In genomic region chr11:72411093-72411921, GRCm38 (mm10) we compare ENCODE assay signal across 8 mouse cellular contexts. TPM values are rescaled to one million over a fixed set of nuclear protein-coding genes. Genes with fewer than 3 reads are reported as not detected.
DNase-seq lines count a peak whose midpoint lies in the region; ATAC-seq and TF ChIP-seq lines count a peak whose summit lies in the region.

Smtnl2 (minus strand) TSS chr11:72411713.

- peak; percentile 46 for DNase-seq in MN1 (ENCODE audit: low spot score)
- peak; percentile 95 for DNase-seq in gastrocnemius, postnatal 14 days
- peak; percentile 76 for DNase-seq in left cerebral cortex, postnatal 4 days
- peak; percentile 85 for DNase-seq in mesoderm, embryonic 11.5 days (ENCODE audit: low read depth, low spot score)

- no peaks in the 10 kb centered on the region for H3K36me3 ChIP-seq in hindbrain, embryonic 16.5 days (ENCODE audit: control insufficient read depth, insufficient read depth, low read length)
- H3K36me3 ChIP-seq in small intestine, adult 2 months (ENCODE audit: control insufficient read depth, insufficient read depth, low read length): no peaks in the 10 kb centered on the region

- intact Hi-C loops in gastrocnemius, postnatal 14 days (cut with DNase I; ENCODE audit: low total_unique reads): loop anchor here (5.0 kb wide), 1 partner anchor 54 kb away; no protein-coding TSS in a partner anchor
- intact Hi-C loops in left cerebral cortex, postnatal 4 days (cut with DNase I): no loop called here

- no peaks in the 10 kb centered on the region for H3K9me3 ChIP-seq in hindbrain, embryonic 16.5 days (ENCODE audit: control insufficient read depth, low read length)

- peaks cover 10% of the 10 kb centered on the region for H3K27me3 ChIP-seq in hindbrain, embryonic 16.5 days (replicated peaks; ENCODE audit: control insufficient read depth, insufficient read depth, low read length)
- no peaks in the 10 kb centered on the region; the same call in 1 of the 2 replicates for H3K27me3 ChIP-seq in small intestine, adult 2 months (ENCODE audit: control insufficient read depth, insufficient read depth, low read length)

- under 1% methylated on average over 85 of the region's 86 CpGs for WGBS in hindbrain, embryonic 16.5 days
- under 1% methylated on average over 86 of the region's 86 CpGs for WGBS in small intestine, adult 2 months

- peaks cover 12% of the 10 kb centered on the region for H3K4me1 ChIP-seq in hindbrain, embryonic 16.5 days (ENCODE audit: control insufficient read depth, insufficient read depth, low read depth, low read length)
- peaks cover 7% of the 10 kb centered on the region; the same call in 1 of the 2 replicates for H3K4me1 ChIP-seq in small intestine, adult 2 months (ENCODE audit: control insufficient read depth, insufficient read depth, insufficient read length, low read length)

- peak within 1 kb of the TSS; percentile 65 for H3K4me3 ChIP-seq in hindbrain, embryonic 16.5 days (ENCODE audit: low read length)
- H3K4me3 ChIP-seq in small intestine, adult 2 months (ENCODE audit: low read depth, low read length): peak within 1 kb of the TSS; percentile 66

- H3K27ac ChIP-seq in hindbrain, embryonic 16.5 days (ENCODE audit: low read depth, low read length): peak within 1 kb of the TSS; percentile 75
- no peak within 1 kb of the TSS for H3K27ac ChIP-seq in small intestine, adult 2 months (ENCODE audit: insufficient read depth, low read depth, low read length)

- TF ChIP-seq CTCF in small intestine, adult 2 months (IDR thresholded peaks at IDR 0.05; ENCODE audit: extremely low read depth, insufficient read length, insufficient replicate concordance, low read depth, low read length): no peak

- peak within 1 kb of the TSS; percentile 73 for H3K9ac ChIP-seq in hindbrain, embryonic 16.5 days (ENCODE audit: low read depth, low read length)

- TF ChIP-seq POLR2A in small intestine, adult 2 months (IDR thresholded peaks at IDR 0.05; ENCODE audit: low read depth, low read length): no peak

- H3K4me2 ChIP-seq in hindbrain, embryonic 16.5 days (ENCODE audit: low read length): peak within 1 kb of the TSS; percentile 97

- ATAC-seq in common myeloid progenitor, adult 5-6 weeks (replicated peaks; ENCODE audit: low read depth, poor library complexity, severe bottlenecking): peak; percentile 69
- ATAC-seq in hindbrain, embryonic 16.5 days: peak; percentile 88
- no peak for ATAC-seq in activated CD4-positive, CD25-positive, alpha-beta regulatory T cell, adult 4 months

RNA-seq across cellular contexts. Expression of gene Smtnl2, which starts in this region (rescaled TPM):
- total RNA-seq in common myeloid progenitor, adult 5-6 weeks (2017): 0.23 TPM in 1 of 2 replicates, not detected in the other
- total RNA-seq in gastrocnemius, postnatal 14 days (2021): 100 to 1,000 TPM; 160 to 162 TPM
- polyA plus RNA-seq in hindbrain, embryonic 16.5 days (2015; fragmentation: Nextera tagmentation; extraction: Ambion mirVana): 12.3 and 12.4 TPM in 2 replicates
- total RNA-seq in left cerebral cortex, postnatal 4 days (2021): 1 to 10 TPM; 9.6 to 9.9 TPM
- polyA plus RNA-seq in small intestine, adult 2 months (2012; rRNA removed): 2.9 and 3.6 TPM in 2 replicates
- not detected for polyA plus RNA-seq in activated CD4-positive, CD25-positive, alpha-beta regulatory T cell, adult 4 months (2017; shearing (Covaris generic))

Comparison
In these comparisons a context has a peak if more than half of its experiments do, and no peak if none do; other contexts are left out.
1. RNA of gene Smtnl2 (total RNA-seq): 160 to 162 TPM in gastrocnemius, postnatal 14 days; 9.6 to 9.9 TPM in left cerebral cortex, postnatal 4 days and 0.23 TPM in common myeloid progenitor, adult 5-6 weeks; every median in the first group is over 10 times any median in the second.
2. Peak in ATAC-seq in common myeloid progenitor, adult 5-6 weeks; RNA of the gene not detected or under 1 TPM.
3. Peak in every context shown above with its lines, with median percentiles within 50 percentile points of each other: DNase-seq.